Mouse (Mus musculus) cerebellum, adult 2 months (tissue): ENCODE data around the gene Cct3.

Experiments
- CTCF ChIP-seq: fragments of 200-500 bp; IDR thresholded peaks from 2 replicates; pipeline ENCODE4 v1.5.1; 2011; ENCODE audit warnings: low read depth, mild to moderate bottlenecking, control low read depth, low read length, moderate library complexity, borderline replicate concordance; ENCODE audit not compliant: insufficient read depth
- POLR2A ChIP-seq: fragments of 200-500 bp; IDR thresholded peaks from 2 replicates; pipeline ENCODE4 v1.6.1; 2011; ENCODE audit warnings: low read length, control low read depth, borderline replicate concordance; ENCODE audit not compliant: insufficient read depth

- TF ChIP-seq CTCF (peak; percentile 61; the same call in 1 of the 2 replicates), POLR2A (no peak)
Observed at GRCm38 (mm10) chr3:88276529-88277143, 20.3 kb upstream of the Cct3 start.
